Mouse (Mus musculus): ENCODE measurements around the gene Efna2. TPM values are rescaled to one million over a fixed set of nuclear protein-coding genes. Genes with fewer than 3 reads are reported as not detected.

The Efna2 gene
- total and polyA plus RNA-seq, 3 experiments, result 0.23 to 1.5 (median 0.86) TPM

DNA sequence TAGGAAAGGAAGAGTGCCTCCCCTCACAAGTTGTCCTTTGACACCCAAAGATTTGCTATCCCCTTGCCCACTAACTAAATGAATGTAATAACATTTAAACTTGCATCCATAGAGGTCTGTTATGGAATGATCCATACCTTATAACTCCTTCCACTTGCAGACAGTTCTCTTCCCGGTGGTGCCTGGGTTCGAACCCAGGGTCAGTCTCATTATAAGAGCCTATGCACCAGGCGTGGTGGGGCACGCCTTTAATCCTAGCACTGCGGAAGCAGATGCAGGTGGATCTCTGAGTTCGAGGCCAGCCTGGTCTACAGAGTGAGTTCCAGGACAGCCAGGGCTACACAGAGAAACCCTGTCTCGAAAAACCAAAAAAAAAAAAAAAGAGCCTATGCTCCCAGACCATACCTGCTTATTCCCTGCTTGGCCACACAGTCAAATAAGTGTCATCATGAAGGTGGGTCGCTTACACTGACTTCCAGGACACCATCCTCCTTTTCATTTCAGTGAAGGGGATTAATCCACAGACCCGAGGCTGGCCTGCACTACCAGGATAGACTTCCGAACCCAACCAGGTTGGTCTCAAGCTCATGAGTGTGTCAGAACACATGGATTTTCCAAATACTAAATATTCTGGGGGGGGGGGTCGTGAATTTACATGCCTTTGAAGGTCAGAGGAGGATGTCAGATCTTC, 39.2 kb upstream of the Efna2 start:
- Histone ChIP-seq H3K9ac (ENCODE audit: insufficient read depth, low read depth) (no peak overlapping the region), H3K4me1 (ENCODE audit: control insufficient read depth in 1 of 2, insufficient read depth in 2 of 2) (peaks cover 17 to 50% of the 10 kb centered on the region in 2 experiments), H3K36me3 (replicated peaks in 1 of 2; ENCODE audit: control insufficient read depth in 1 of 2, insufficient read depth in 1 of 2, low read length in 1 of 2) (peaks cover 18 to 20% of the 10 kb centered on the region in 2 experiments), H3K4me2 (ENCODE audit: insufficient read depth, low read depth, poor library complexity, severe bottlenecking) (no peak overlapping the region), H3K27ac (ENCODE audit: insufficient read depth, low read depth) (no peak overlapping the region), H3K27me3 (replicated peaks) (peaks cover 25% of the 10 kb centered on the region), H3K79me2 (replicated peaks; ENCODE audit: control insufficient read depth, extremely low read depth, insufficient read depth, poor library complexity, severe bottlenecking) (peaks cover 18% of the 10 kb centered on the region), H3K9me3 (replicated peaks; ENCODE audit: low read length) (no peaks in the 10 kb centered on the region), H3K4me3 (replicated peaks in 1 of 3; ENCODE audit: low read depth in 2 of 3, low read length in 2 of 3, poor library complexity in 1 of 3) (no peak overlapping the region)
- in situ Hi-C loops (cut with MboI; ENCODE audit: low pct_ligation_motif_present, low pct_unique_long_range_greater_than_20kb, low sequenced_read_pairs) (loop anchor here (5.0 kb wide), 1 partner anchor 153 kb away; the partner anchor contains the start of gene Cnn2), dilution Hi-C loops (cut with MboI; ENCODE audit: extremely low pct_ligation_motif_present, extremely low pct_unique_long_range_greater_than_20kb, low sequenced_read_pairs) (no loop called here)
- no peak for DNase-seq (ENCODE audit: extremely low read depth)
- TF ChIP-seq HCFC1 (IDR thresholded peaks at IDR 0.05; ENCODE audit: low read depth, low read length), result no peak
- TF ChIP-seq USF1 (IDR thresholded peaks at IDR 0.05; ENCODE audit: low read depth, low read length), result no peak
- TF ChIP-seq BHLHE40 (IDR thresholded peaks at IDR 0.05; ENCODE audit: low read depth, low read length), result no peak
- no peak for TF ChIP-seq NRF1 (IDR thresholded peaks at IDR 0.05; ENCODE audit: low read depth, low read length)
- no peak for TF ChIP-seq TCF12 (IDR thresholded peaks at IDR 0.05; ENCODE audit: low read depth, low read length)
- TF ChIP-seq NELFE (IDR thresholded peaks at IDR 0.05; ENCODE audit: low read depth, low read length), result no peak
- TF ChIP-seq PAX5 (IDR thresholded peaks at IDR 0.05; ENCODE audit: low read length), result no peak
- no peak for TF ChIP-seq CHD1 (IDR thresholded peaks at IDR 0.05; ENCODE audit: low read depth, low read length)
- TF ChIP-seq RAD21 (IDR thresholded peaks at IDR 0.05; ENCODE audit: low read depth, low read length), result no peak
- no peak for TF ChIP-seq MAX (IDR thresholded peaks at IDR 0.05; ENCODE audit: low read length)
- TF ChIP-seq TBP (conservative IDR thresholded peaks at IDR 0.05; ENCODE audit: low read depth, low read length), result no peak

DNA sequence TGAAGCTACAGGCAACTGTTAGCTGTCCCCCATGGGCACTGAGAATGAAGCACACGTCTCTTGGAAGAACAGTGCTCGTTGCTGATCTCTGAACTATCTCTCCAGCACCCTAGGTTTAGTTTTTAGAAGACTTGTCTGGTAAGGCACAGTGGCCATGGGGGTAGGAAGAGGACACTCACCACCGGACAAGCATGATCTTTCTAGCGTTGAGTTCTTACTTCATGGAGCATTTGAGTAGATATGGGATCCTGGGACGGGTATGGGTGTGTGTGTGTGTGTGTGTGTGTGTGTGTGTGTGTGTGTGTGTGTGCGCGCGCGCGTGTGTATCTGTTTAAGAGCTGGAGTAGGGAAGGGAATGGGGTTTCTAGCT, 38.6 kb upstream of the Efna2 start, which contains the start of gene Cbarp:
Gene Cbarp, minus strand, starts transcription at position 170 of the 370 bp plus-strand sequence.
- H3K9ac ChIP-seq (ENCODE audit: insufficient read depth, low read depth), result peak within 1 kb of the TSS; percentile 57
- H3K27me3 ChIP-seq (replicated peaks), result peaks cover 25% of the 10 kb centered on the region
- H3K79me2 ChIP-seq (replicated peaks; ENCODE audit: control insufficient read depth, extremely low read depth, insufficient read depth, poor library complexity, severe bottlenecking), result peaks cover 18% of the 10 kb centered on the region
- no peak for DNase-seq (ENCODE audit: extremely low read depth)
- H3K4me2 ChIP-seq (ENCODE audit: insufficient read depth, low read depth, poor library complexity, severe bottlenecking), result peak within 1 kb of the TSS; percentile 72
- peak within 1 kb of the TSS; percentile 80 to 90 (median 84) for H3K4me3 ChIP-seq (replicated peaks in 1 of 3; ENCODE audit: low read depth in 2 of 3, low read length in 2 of 3, poor library complexity in 1 of 3)
- no peaks in the 10 kb centered on the region for H3K9me3 ChIP-seq (replicated peaks; ENCODE audit: low read length)
- H3K36me3 ChIP-seq (replicated peaks in 1 of 2; ENCODE audit: control insufficient read depth in 1 of 2, insufficient read depth in 1 of 2, low read length in 1 of 2), result peaks cover 22 to 23% of the 10 kb centered on the region in 2 experiments
- dilution Hi-C loops (cut with MboI; ENCODE audit: extremely low pct_ligation_motif_present, extremely low pct_unique_long_range_greater_than_20kb, low sequenced_read_pairs), result no loop called here
- peaks cover 20 to 55% of the 10 kb centered on the region in 2 experiments for H3K4me1 ChIP-seq (ENCODE audit: control insufficient read depth in 1 of 2, insufficient read depth in 2 of 2)
- H3K27ac ChIP-seq (ENCODE audit: insufficient read depth, low read depth), result peak within 1 kb of the TSS; percentile 28
- TF ChIP-seq NELFE (IDR thresholded peaks at IDR 0.05; ENCODE audit: low read depth, low read length) (no peak), ZC3H11A (IDR thresholded peaks at IDR 0.05; ENCODE audit: low read depth, low read length) (no peak), MYC (IDR thresholded peaks at IDR 0.05; ENCODE audit: low read depth, low read length) (no peak), MAZ (IDR thresholded peaks at IDR 0.05; ENCODE audit: low read depth, low read length) (no peak), JUN (IDR thresholded peaks at IDR 0.05; ENCODE audit: insufficient read depth, low read depth, low read length) (no peak)
- in situ Hi-C loops (cut with MboI; ENCODE audit: low pct_ligation_motif_present, low pct_unique_long_range_greater_than_20kb, low sequenced_read_pairs), result loop anchor here (5.0 kb wide), 1 partner anchor 153 kb away; the partner anchor contains the start of gene Cnn2

Measured in CH12.LX (cell line).